ENCODE assay signal across 14 mouse cellular contexts in genomic region chr7:25041921-25042320, GRCm38 (mm10). TPM values are rescaled to one million over a fixed set of nuclear protein-coding genes. Genes with fewer than 3 reads are reported as not detected.
DNase-seq lines count a peak whose midpoint lies in the region.
"Had no signal": no experiment of that assay in that cellular context is flagged by ENCODE, and none has a peak within 500 bp of the region (broad histone marks: within the 10 kb centered on the region; RNA-seq: fewer than 3 reads in every experiment).

No protein-coding gene starts in this region.

- peak; percentile 38 to 54 for DNase-seq in frontal cortex, adult 2 months (ENCODE audit: extremely low spot score in 1 of 2, low spot score in 1 of 2)
- DNase-seq in frontal cortex, postnatal 14 days (ENCODE audit: low spot score in 2 of 2), result no peak
- peak; percentile 51 for DNase-seq in left cerebral cortex, adult 11 months (ENCODE audit: low spot score)
- no peak for DNase-seq in left cerebral cortex, postnatal 4 days
- DNase-seq in right cerebral cortex, postnatal 25 days, result peak; percentile 29
- DNase-seq in right cerebral cortex, postnatal 10 days (ENCODE audit: low spot score in 2 of 2), result no peak
- no peak for DNase-seq in spleen, postnatal 4 days (ENCODE audit: low spot score in 2 of 2)
- DNase-seq: adrenal gland, postnatal 10 days; cerebellum, adult 11-12 months; cerebellum, adult 9-10 months; cerebellum, postnatal 25 days; gastrocnemius, postnatal 36 days; heart, adult 11 months; heart, postnatal 36 days had no signal

- intact Hi-C loops in left cerebral cortex, postnatal 4 days (cut with DNase I), result no loop called here

RNA-seq across cellular contexts. Expression of gene Grik5, which starts 30.2 kb away (rescaled TPM):
- polyA plus RNA-seq in frontal cortex, adult 2 months (2012; rRNA removed), result 211 and 215 TPM in 2 replicates
- 100 to 1,000 TPM; 204 to 219 TPM for total RNA-seq in left cerebral cortex, postnatal 4 days (2021)

RNA-seq across cellular contexts. Expression of gene Zfp574, which starts 30.4 kb away (rescaled TPM):
- polyA plus RNA-seq in frontal cortex, adult 2 months (2012; rRNA removed), result 34.6 and 40.6 TPM in 2 replicates
- 10 to 100 TPM; 25.2 to 26.9 TPM for total RNA-seq in left cerebral cortex, postnatal 4 days (2021)

RNA-seq across cellular contexts. Expression of gene Atp1a3, which starts 36.2 kb away (rescaled TPM):
- 1,131 and 1,133 TPM in 2 replicates for polyA plus RNA-seq in frontal cortex, adult 2 months (2012; rRNA removed)
- 1,000 to 10,000 TPM; 1,141 to 1,280 TPM for total RNA-seq in left cerebral cortex, postnatal 4 days (2021)

Comparison
In these comparisons a context has a peak if more than half of its experiments do, and no peak if none do; other contexts are left out.
1. DNase-seq: peak in frontal cortex, adult 2 months (2 of 2), left cerebral cortex, adult 11 months (single experiment) and right cerebral cortex, postnatal 25 days (single experiment); none in frontal cortex, postnatal 14 days (0 of 2), left cerebral cortex, postnatal 4 days (single experiment), right cerebral cortex, postnatal 10 days (0 of 2) and spleen, postnatal 4 days (0 of 2).